Mouse (Mus musculus) layer of hippocampus, postnatal 36 days (tissue): ENCODE results near the gene Arpp21. TPM values are rescaled to one million over a fixed set of nuclear protein-coding genes. Genes with fewer than 3 reads are reported as not detected.

Experiments
- DNase-seq, 2 experiments: peaks; one replicate each; pipeline ENCODE4 v3.0.0; 2022
- total RNA-seq, 2 experiments: library from RNA; stranded (reverse); gene quantifications; 2 replicates each; pipeline ENCODE4 v1.2.3; 2021

Arpp21 gene
- total RNA-seq, 2 experiments from 2014 or later: 221 to 241 TPM

DNA sequence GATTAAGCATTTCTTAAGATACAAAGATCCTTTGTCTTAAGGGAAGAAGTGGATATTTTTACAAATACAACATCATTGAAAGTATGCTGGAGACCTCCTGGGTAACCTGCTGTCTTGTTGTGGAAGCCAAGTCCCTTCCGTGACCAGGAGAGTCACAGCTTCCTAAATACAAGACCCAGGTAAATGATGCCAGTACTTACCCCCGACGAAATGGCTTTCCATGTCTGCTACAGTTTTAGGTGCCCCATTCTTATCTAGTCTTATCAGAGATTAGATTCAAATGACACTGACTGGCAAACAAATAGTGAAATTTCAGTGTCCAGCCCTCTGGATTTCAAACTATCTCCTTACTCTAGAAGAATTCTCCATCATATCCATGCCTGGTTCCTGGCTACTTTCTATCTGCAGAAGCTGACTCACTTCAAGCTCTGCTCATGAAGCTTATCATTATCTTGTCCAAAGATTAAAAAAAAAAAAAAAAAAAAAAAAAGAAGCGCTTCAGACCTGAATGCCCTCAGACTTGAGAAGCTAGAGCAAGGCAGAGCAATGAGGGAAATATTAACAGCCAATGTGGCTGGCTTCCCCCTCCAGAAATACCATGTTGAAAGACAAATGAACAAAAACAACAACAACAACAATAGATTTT, 4.9 kb downstream of the Arpp21 start:
- DNase-seq: no peak

DNA sequence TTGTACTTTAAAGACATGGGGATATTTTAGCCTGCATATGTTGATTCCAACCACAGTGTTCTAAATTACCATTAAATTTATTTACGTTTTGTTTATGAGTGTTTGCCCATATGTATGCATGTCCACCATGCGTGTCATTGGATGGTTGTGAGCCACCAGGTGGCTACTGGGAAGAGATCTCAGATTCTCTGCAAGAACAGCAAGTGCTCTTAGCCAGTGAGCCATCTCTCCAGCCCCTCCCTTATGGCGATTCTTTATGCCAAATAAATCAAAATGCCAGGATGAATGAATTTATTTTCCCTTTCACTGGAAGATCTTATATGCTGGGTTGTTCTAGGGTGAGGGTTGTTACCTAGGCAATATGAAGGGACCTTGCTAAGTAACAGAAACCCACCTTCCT, 7.3 kb downstream of the Arpp21 start:
- DNase-seq: no peak

DNA sequence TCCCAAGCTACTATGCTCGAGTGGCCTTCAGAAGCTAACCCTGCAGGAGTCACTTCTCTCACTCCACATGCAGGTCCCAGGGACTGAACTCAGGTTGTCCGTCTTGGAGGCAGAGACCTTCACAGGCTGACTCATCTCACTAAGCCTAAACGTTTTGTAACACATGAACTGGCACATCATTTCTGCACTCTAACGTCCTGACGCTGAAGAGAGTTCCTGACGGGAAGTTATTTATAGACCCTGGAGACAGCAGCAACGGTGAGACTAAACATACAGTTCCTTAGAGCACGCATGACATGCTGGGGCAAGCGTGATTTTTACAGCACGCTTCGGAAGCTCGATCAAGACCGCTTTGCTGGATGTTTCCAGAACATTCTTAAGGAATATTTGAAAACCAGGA, 8.6 kb downstream of the Arpp21 start:
- no peak for DNase-seq

DNA sequence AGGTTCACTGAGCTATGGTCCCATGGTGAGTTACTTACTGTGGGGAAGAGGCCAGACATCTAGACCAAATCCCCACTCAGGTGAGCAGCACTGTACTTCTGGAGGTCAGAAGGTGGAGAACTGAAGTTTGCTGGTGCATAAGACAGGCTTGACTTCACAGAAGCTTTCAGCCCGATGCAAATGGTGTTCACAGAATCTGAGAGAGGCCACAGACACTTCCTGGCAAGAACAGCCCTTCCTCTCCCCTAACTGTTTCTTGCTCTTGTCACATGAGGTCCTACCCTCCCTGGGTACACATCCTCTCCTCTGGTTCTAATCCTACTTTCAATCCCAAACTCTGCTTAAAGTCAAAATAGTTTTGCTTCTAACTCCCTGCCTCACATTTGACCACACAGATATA, 9.2 kb downstream of the Arpp21 start:
- DNase-seq: no peak

DNA sequence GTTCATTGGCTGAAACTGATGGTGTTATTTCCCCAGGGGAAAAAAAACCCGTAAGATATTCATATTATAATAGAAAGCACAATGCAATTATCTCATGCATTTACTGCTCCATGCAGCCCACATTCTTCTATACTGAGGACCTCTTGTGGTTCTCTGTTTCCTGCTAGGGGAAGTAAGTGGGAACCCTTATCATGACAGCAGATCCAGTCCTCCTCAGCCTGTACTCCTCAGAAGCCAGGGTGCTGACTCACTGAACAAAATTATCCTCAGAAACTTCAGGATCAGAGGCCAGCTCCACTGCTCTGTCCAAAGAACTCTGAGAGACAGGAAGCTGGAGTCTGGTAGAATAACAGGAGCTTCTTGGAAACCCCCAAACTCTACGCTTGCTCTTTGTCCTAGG, 10.7 kb downstream of the Arpp21 start:
- no peak for DNase-seq

DNA sequence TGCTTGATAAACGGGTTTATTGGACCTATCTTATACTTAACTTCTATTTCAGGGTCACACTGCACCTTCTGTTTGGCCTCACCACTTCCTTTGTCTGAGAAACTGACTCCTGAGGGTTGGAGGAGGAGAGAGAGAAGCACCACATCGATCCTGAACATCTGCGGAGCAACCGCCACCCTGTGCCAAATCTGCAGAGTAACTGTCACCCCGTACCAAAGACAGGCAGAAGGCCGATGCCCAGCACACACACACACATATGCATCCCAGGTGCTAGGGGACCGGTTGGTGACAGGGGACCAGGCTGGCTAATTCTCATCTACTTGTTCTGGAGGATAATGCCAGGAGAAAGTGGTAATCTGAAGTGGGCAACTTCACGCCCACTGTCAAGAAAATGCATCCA, 16.4 kb downstream of the Arpp21 start:
- no peak for DNase-seq

DNA sequence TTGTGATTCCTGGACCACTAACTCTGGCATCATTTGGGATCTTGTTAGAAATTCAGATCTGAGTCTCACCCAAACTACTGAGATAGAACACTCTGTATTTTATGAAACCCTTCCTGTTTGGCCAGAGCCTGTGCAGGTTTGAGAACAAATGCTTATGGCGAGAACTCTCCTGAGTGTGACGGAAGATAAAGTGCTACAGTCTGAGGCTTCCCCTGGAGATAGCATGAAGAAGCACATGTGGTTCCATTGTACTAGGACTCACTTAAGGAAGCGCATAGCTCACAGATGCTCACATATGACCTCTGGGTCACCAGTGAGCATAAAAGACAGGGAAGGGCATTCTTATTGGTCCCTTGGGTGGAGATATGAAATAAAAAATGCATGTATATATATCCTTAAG, 17.5 kb downstream of the Arpp21 start:
- DNase-seq: no peak

DNA sequence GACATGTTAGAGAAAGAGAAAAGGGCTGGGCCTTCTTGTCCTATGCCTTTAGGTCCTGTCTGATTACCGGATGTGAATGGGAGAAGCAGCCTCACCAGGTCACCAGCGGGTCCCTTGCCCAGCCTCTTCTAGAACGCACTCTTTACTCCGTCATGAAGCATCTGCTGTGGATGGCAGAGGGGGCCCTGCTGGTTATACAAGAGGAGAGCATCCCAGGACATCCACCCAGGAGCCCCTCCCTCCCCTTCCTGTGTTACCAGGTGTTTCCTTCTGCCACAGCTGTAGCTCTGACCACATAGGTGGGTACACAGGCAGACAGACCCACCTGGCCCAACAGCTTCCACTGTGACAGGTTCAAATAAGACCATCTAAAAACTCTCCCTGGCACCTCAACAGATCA, 18.6 kb downstream of the Arpp21 start:
- DNase-seq: no peak

DNA sequence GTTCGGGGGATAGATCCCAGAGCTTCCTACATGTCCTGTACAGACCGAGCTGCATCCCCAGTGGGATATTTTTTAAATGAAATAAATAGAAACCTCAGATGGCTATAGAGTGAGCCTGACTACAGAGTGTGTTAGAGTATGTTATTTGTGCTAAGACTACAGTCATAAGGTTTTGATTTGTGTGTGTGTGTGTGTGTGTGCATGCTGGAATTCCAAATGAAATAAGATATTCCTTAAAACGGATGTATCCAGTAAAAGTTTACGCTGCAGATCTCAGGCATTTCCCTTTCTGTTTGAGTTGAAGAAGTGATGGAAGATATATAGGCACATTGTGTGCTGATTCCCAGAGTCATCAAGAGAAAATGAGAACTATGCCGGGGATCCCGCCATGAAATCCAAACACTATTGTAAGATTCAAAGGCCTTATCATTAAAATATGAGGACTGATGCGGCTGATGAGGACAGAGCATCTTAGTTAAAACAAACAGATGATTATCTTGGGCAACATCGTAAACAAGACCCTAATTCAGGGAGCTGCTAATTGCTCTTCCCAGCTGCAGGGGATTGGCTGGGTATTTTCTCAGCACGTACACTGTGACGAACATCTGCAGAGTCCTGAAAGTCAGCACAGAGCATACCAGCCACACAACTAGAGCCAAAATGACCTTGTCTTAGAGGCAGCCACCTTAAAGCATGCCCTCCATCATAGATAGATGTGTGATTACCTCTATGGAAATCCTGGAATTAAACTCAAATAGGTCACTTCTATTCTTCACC, 20.5 kb downstream of the Arpp21 start:
- no peak for DNase-seq

DNA sequence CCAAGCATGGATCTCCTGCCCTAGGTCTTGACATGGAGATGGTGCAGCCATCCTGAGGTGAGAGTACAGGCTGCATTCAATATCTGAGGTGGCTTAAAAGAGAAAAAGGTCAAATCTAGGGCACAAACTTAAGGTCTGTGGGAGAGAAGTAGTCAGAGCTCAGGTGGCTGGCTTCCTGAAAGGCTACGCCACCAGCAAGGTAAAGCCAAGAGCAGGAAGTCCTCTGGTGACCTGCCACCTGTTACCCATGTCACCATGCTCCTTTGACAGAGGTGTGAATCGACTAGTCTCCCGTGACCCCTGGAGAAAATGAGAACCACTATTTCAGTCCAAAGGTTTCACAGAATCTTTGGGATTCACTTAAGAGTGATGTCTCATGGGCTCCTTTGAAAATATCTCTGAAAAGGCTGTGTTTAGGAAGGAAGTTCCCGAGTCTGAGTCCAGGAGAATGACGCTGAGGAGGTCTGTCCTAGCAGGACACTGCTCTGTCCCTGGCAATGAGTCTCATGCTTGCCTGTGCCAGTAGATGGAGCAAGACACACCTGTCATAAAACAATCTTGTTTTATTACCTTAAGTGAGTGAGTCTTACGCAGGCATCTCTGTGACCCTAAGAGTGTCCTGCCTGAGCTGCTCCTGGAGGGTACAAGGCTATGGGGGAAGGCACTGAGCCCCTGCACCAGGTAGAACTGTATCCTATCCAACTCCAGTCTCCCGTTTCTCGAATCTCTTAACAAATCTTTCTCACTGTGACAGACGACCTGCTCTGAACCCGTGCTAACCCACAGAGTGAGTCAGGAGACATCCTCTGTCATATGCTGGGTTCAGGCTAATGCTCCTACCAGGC, 22.1 kb downstream of the Arpp21 start:
- no peak for DNase-seq

DNA sequence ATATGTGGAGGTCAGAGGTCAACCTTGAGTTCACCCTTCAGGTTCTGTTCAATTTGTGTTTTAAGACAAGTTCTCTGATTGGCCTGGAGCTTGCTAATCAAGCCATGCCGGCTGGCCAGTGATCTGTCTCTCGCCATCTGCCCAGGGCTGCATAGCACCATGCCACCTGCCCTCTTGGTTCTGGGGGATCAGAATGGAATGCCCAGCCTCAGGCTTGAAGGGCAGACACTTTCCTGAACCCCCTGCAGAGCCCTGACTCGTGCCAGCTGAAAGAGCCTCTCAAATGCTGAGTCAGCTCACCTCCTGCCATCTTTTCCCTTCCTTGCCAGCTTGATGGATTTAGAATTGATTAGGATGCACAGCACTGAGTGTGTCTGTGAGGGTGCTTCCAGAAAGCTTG, 25.9 kb downstream of the Arpp21 start:
- DNase-seq: no peak

DNA sequence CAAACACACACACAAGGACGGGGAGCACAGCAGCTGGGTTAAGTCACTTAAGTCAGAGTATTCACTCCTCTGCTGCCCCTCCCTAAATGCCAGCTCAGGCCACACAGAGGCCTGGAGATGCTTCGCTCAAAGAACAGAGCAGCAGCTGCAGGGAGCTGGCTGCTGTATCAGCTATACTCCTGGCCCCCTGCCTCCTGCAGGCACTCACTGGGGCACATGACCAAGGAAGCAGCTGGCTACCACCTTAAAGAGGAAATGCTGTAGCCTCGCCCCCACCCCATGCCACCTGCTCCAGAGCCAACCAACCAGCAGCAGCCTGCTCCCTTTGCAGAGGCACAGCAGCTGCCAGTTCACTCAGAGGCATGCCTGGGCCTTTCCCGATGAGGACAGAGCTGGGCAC, 28.0 kb downstream of the Arpp21 start:
- peak in 1 of 2 experiments; percentile 69 for DNase-seq

DNA sequence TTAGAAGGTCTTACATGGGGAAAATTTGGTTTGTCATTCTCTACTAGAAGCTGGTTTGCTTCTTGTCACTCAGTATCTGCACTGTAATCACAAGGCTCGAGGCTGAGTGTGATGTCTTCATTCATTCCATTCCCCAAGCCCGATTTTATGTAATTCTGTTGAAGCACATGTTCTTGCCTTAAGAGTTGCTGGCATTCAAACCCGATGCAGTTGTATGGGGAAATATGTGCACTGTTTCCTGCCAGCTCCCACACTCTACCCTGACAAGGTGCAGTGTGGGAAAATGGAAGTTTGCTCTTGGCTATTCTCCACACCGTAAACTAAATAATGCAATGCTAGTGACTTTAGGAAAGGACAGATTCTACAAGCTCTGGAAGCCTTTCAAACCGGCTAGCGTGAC, 37.4 kb downstream of the Arpp21 start:
- peak in 1 of 2 experiments; percentile 51 for DNase-seq

DNA sequence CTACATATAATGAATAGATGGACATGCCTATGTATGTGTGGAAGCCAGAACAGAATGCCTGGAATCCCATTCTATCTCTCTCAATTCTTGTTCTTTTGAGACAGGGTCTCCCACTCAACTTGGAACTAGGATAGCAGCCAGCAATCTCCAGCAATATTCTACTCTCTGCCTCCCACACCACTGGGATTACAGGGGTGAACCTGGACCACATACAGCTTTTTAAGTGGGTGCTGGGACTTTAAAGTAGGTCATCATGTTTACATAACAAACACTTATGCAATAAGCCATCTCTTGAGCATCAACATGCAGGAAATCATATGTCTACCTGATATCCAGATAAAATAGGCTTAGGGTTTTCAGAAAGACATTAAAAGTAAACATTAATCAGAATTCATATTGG, 41.7 kb downstream of the Arpp21 start:
- DNase-seq: no peak

DNA sequence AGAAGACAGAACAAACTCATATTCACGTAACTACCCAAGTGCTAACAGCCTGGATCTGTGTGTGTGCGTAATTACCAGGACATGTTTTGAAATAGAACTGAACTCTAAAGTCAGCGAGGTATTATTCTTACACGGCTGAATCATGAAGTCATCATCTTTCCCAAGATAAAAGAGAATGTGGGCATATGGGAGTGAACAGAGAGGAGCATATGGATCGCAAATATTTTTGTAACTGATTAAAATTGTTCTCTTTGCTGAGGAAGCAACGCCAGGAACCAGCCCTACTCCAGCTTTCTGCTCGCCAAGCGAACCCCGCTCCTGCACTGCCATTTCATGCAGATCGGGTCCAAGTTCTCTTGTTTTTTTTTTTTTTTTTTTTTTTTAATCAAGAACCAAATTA, 46.3 kb downstream of the Arpp21 start:
- DNase-seq: peak in 1 of 2 experiments; percentile 53

DNA sequence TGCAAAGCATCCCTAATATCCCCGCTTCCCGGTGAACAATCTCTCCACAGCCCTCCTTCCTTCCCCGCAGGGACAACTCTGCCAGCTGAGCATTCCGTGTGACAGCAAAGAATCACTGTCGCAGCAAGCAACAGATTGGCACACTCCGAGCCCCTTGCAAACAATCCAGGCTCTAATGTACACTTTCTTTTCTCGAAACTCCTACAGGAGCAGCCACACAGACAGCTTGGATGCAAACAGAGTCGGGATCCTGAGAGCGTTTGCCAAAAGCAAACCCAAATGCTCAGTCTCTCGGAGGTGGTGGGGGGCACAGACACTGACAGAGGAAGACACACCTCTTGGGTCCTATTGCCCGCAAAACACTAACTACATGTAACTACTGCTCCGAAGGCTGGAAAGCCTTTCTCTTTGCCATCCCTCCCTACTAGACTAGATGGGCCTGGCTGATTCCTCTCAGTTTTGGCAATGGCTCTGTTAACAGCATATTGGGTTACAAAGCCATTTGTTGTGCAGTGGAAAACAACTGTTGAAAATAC, 47.3 kb downstream of the Arpp21 start:
- DNase-seq: peak; percentile 67 to 72

DNA sequence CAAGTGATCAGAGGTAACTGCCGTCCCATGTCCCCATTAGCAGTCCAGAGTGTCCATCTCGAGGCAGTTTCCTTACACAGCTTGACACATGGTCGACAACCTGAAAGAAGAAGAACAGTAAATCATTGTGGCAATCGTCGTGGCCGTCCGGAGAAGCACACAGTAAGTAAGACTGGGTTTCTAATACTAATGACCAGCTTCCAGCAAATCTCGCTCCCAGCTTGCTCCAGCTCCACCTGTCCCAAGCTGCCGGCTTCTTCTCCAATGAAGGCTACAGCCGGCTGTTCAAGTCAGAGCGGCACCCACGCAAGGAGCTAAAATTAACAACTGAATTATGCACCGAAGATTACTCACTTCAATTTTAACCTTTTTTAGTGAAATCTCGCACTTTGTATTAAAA, 48.1 kb downstream of the Arpp21 start:
- peak in 1 of 2 experiments; percentile 46 for DNase-seq

DNA sequence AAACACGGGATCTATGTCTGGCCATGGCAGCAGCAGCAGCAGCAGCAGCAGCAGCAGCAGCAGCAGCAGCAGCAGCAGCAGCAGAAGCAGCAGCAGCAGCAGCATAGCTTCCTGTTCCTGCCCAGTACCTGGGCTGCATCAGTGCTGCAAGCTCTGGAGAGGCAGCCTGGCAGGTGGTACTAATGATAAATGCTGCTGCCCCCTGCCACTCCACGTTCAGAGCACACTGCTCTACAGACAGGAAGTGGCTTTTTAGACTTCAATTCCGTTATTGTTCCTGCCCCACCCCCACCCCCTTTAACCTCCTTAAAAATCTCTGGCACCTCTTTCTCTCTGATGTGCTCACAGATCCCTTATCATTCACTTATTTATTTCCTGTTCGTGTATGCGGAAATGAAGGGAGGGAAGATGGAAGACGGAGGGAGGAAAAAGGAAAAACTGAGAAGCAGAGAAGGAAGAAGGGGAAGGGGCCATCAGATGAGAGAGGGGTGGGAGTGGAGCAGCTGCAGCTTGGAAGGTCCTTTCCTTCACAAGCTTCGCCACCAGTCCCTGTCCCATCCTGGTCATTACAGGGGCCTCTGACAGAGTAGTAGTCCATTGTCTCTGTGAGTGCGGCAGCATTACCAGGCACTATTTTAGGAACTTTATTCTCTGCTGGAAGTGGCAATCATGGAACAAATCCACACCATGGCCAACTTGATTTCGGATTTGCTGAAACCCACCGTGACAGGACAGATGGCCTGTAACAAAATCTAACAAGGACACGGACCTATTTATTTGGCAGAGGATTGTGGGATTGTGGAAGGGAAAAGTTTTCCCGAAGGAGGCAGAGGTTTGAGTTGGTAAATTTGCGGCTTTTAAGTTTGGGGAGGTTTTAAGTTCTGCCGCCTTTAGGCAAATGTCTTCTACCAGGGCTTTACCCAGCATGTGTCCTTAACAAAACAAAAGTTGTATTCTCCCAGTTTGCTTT, 49.1 kb downstream of the Arpp21 start:
- no peak for DNase-seq

DNA sequence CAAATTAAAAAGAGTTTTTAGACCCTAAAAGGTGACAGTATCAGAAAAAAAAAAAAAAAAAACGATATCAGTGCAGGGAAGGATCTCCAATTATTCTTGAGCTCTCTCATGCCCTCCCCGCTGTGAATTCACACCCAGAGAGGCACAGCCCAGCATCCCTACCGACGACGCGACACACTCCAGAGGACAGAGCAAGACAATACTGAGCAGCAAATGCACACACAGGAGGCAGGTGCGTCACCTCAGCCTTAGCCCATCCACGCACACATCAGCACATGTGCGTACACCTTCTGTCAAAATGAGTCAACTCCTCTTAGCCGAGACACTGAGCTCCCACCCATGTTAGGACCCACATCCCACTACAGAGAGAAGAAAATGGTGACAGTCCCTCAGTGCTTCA, 50.0 kb downstream of the Arpp21 start:
- DNase-seq: no peak

DNA sequence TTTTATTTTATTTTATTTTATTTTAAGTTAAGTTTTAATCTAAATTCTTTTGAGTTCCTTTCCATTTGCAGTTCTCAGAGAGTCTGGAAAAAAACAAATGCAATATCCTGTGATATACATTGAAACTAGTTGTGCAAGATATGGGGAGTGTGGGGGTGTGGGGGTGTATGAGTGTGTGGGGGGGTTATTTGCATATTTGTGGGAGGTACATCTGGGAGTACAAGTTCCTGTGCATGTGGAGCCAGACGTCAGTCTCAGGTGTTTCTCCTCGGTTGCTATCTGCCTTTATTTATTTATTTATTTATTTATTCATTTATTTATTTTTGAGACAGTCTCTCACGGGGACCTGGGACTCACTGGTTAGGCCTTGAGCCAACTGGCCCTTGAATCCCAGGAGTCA, 53.0 kb downstream of the Arpp21 start:
- DNase-seq: no peak

DNA sequence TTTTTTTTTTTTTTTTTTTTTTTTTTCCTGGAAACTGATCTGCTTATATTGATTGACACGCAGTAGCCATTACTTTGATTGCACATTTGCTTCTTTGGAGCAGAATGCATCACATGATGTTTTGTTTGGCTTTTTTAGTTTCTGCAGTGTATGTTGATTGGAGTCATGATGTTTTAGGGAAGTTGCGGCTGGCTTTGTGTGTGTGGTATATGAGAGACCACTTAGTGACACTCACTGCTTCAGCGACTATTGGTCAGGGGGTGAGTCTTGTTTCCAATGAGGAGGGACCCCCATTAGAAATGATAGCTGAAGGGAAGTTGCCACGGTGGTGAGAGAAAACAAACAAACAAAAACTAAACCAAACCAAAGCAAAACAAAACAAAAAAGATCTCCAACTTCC, 55.7 kb downstream of the Arpp21 start:
- DNase-seq: no peak

DNA sequence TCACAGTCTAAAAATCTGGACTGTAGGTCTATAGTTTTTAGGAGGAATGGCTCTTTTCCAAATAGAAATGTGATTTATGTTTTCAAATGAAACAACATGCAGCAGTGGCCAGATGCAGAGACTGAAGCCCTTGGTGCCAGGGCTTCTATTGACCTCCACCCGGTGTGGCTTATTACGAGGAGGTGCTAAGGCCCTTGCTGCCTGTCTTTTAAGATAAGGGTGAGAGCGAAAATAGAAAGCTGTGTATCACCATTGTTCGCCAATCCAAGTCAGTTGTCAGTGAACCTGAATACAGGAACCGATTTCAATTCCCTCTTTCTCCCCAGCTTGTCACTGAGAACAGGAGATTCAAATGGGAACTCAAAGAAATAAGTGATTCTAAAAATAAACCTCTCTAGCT, 57.3 kb downstream of the Arpp21 start:
- no peak for DNase-seq
